Mouse (Mus musculus): ENCODE results near the gene Gcnt2. TPM values are rescaled to one million over a fixed set of nuclear protein-coding genes. Genes with fewer than 3 reads are reported as not detected.

Gcnt2 gene
- polyA plus RNA-seq, 1 experiment from 2014 or later: 7.4 TPM

- no peak overlapping the region for H3K4me2 ChIP-seq (replicated peaks)
- no peak overlapping the region for H3K27ac ChIP-seq
- no peaks in the 10 kb centered on the region for H3K9me3 ChIP-seq (ENCODE audit: control insufficient read depth, low read length)
- DNase-seq (ENCODE audit: low spot score) (no peak), ATAC-seq (ENCODE audit: low FRiP score) (no peak)
- H3K4me1 ChIP-seq (replicated peaks; ENCODE audit: control insufficient read depth, insufficient read depth, low read length): no peaks in the 10 kb centered on the region
- no peaks in the 10 kb centered on the region for H3K36me3 ChIP-seq (replicated peaks; ENCODE audit: control insufficient read depth, insufficient read depth)
- no peak overlapping the region for H3K9ac ChIP-seq
- H3K27me3 ChIP-seq (ENCODE audit: control insufficient read depth, insufficient read depth, low read length): no peaks in the 10 kb centered on the region
- 95% methylated on average over 6 of the region's 6 CpGs for WGBS
- H3K4me3 ChIP-seq (replicated peaks; ENCODE audit: low read length): no peak overlapping the region
Measured at GRCm38 (mm10) chr13:40910047-40910446, 50.5 kb downstream of the Gcnt2 start.

- Histone ChIP-seq H3K27me3 (ENCODE audit: control insufficient read depth, insufficient read depth, low read length) (no peaks in the 10 kb centered on the region), H3K9me3 (ENCODE audit: control insufficient read depth, low read length) (no peaks in the 10 kb centered on the region), H3K4me2 (replicated peaks) (no peak overlapping the region), H3K4me3 (replicated peaks; ENCODE audit: low read length) (no peak overlapping the region), H3K9ac (no peak overlapping the region), H3K27ac (no peak overlapping the region), H3K4me1 (replicated peaks; ENCODE audit: control insufficient read depth, insufficient read depth, low read length) (peaks cover 10% of the 10 kb centered on the region), H3K36me3 (replicated peaks; ENCODE audit: control insufficient read depth, insufficient read depth) (no peaks in the 10 kb centered on the region)
- whole genome bisulfite sequencing: 89% methylated on average over 6 of the region's 6 CpGs
- DNase-seq (ENCODE audit: low spot score) (no peak), ATAC-seq (ENCODE audit: low FRiP score) (no peak)
Measured at GRCm38 (mm10) chr13:40911951-40912350, 52.4 kb downstream of the Gcnt2 start.

GRCm38 (mm10) chr13:40913395-40914018 is 54.0 kb downstream of the Gcnt2 start:
- DNase-seq (ENCODE audit: low spot score): no peak
- Histone ChIP-seq H3K27me3 (ENCODE audit: control insufficient read depth, insufficient read depth, low read length) (no peaks in the 10 kb centered on the region), H3K4me1 (replicated peaks; ENCODE audit: control insufficient read depth, insufficient read depth, low read length) (peaks cover 21% of the 10 kb centered on the region), H3K9ac (no peak overlapping the region), H3K4me2 (replicated peaks) (no peak overlapping the region), H3K27ac (no peak overlapping the region), H3K9me3 (ENCODE audit: control insufficient read depth, low read length) (no peaks in the 10 kb centered on the region), H3K36me3 (replicated peaks; ENCODE audit: control insufficient read depth, insufficient read depth) (no peaks in the 10 kb centered on the region), H3K4me3 (replicated peaks; ENCODE audit: low read length) (no peak overlapping the region)
- ATAC-seq (ENCODE audit: low FRiP score): no peak
- WGBS: 88% methylated on average over 14 of the region's 14 CpGs

DNA sequence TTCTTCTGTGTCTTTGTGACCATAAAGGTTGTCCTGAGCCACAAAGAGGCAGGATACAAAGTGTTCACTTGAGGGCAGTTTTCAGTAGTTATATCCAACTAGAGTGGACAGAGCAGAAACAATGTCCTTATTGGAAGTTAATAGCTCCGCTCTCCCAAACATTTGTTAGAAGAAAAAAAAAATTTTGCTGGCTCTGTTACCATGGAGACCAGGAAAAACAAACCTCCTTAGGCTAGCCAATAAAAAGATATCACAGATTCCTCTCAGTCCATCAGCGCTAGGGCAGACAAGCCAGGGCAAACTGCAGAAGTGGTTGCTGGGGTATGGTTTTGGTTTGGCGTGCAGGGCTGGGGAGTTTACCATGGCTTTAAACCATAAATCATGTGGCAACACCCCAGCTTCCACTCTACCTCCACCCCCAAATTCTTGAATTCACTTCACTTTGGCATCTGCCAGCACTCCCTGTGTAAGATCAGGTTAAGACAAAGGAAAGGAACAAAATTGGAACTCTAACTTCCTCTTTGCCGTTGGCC is 54.6 kb downstream of the Gcnt2 start:
- H3K27me3 ChIP-seq (ENCODE audit: control insufficient read depth, insufficient read depth, low read length): no peaks in the 10 kb centered on the region
- no peak overlapping the region for H3K4me3 ChIP-seq (replicated peaks; ENCODE audit: low read length)
- 81% methylated on average over 4 of the region's 4 CpGs for WGBS
- DNase-seq (ENCODE audit: low spot score) (no peak), ATAC-seq (ENCODE audit: low FRiP score) (no peak)
- no peak overlapping the region for H3K9ac ChIP-seq
- H3K4me2 ChIP-seq (replicated peaks): no peak overlapping the region
- H3K4me1 ChIP-seq (replicated peaks; ENCODE audit: control insufficient read depth, insufficient read depth, low read length): peaks cover 22% of the 10 kb centered on the region
- no peaks in the 10 kb centered on the region for H3K36me3 ChIP-seq (replicated peaks; ENCODE audit: control insufficient read depth, insufficient read depth)
- no peaks in the 10 kb centered on the region for H3K9me3 ChIP-seq (ENCODE audit: control insufficient read depth, low read length)
- no peak overlapping the region for H3K27ac ChIP-seq

DNA sequence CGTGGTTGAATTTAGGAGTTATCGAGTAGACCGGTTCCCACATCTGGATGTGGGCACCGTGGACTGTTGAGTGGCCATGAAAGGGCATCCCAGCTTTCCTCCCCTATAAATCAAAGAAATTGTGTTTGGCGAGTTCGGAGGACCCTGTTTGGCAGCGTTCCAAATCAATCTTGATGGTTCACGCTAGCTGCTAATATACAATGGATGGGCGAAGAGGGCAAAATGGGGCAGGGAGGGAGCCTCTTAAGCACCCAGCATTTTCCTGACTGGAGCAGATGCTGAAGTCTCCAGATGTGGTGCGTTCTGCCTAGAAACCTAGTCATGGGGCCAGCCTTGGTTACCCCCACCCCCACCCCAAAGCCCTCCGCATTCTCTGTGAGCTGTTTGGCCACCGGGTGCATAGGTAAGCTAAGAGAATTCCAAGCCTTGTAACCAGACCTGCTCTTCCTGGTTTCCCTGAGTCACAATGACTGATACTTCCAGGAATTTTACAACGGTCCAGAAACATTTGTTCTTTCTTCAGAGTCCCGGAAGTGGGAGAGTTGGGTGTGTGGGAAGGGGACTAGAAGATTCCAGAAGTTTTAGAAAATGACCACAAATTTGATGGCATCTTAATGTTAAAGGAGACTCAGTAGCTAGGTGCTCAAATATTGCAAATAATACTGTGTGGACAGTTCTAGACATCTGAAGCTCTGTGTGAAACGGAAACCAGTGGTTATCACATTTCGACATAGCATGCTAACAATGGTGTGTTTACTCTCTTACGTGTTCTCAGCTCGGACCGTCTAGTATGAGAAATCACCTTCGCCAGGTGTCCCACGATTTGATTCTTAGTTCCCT is 57.0 kb downstream of the Gcnt2 start:
- Histone ChIP-seq H3K4me2 (replicated peaks) (peak overlapping the region; percentile 93), H3K4me1 (replicated peaks; ENCODE audit: control insufficient read depth, insufficient read depth, low read length) (peaks cover 22% of the 10 kb centered on the region), H3K27me3 (ENCODE audit: control insufficient read depth, insufficient read depth, low read length) (no peaks in the 10 kb centered on the region), H3K36me3 (replicated peaks; ENCODE audit: control insufficient read depth, insufficient read depth) (no peaks in the 10 kb centered on the region), H3K27ac (no peak overlapping the region), H3K9ac (peak overlapping the region; percentile 50; the same call in 1 of the 2 replicates), H3K9me3 (ENCODE audit: control insufficient read depth, low read length) (no peaks in the 10 kb centered on the region), H3K4me3 (replicated peaks; ENCODE audit: low read length) (peak overlapping the region; percentile 44)
- no peak; the same call in 1 of the 2 replicates for ATAC-seq (ENCODE audit: low FRiP score)
- no peak for DNase-seq (ENCODE audit: low spot score)
- 6% methylated on average over 21 of the region's 21 CpGs for WGBS

DNA sequence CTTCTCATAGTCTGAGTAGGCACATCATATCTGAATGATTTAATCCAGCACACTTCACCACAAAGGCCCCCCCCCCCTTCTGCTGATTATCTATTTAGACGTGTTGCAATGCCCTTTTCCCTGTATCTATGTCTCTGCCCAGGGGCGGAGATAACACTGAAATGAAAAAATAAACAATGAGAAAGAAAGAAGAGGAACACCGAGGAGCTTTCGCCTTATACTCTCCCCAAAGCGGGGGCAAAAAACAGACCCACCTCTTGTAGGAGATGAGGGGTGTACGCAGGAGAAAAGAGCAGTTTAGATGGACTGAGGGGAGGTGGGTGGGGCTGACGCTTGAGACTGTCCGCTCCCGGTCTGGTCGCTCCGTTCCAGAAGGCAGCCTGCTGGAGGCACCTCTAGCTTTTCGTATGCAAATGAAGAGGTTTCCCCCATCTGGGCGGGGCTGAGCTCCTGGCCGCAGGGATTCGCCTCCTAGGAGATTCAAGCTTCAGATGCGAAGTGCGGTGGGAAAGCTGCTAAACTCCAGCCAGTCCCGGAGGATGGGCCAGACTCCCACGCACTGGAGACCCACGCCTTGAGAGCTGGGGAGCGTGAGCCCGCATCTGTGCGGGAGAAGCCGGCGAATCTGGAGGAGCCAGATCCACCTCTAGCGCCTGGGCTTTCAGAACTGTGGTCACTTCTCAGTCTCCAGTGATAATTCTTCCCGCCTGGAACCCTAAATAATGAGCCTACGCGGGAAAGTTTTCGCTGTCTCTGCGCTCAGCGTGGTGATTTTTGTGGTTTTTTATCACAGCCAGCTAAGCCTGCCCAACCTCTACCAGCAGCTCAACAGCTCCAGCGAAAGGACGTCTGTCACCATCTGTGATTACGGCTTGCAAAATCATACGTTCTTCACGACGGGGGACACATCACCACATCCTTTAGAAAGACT is 57.9 kb downstream of the Gcnt2 start:
- Histone ChIP-seq H3K9me3 (ENCODE audit: control insufficient read depth, low read length) (no peaks in the 10 kb centered on the region), H3K4me1 (replicated peaks; ENCODE audit: control insufficient read depth, insufficient read depth, low read length) (peaks cover 22% of the 10 kb centered on the region), H3K4me3 (replicated peaks; ENCODE audit: low read length) (peak overlapping the region; percentile 44), H3K4me2 (replicated peaks) (peak overlapping the region; percentile 93), H3K36me3 (replicated peaks; ENCODE audit: control insufficient read depth, insufficient read depth) (no peaks in the 10 kb centered on the region), H3K27ac (no peak overlapping the region), H3K9ac (peak overlapping the region; percentile 50), H3K27me3 (ENCODE audit: control insufficient read depth, insufficient read depth, low read length) (no peaks in the 10 kb centered on the region)
- ATAC-seq (ENCODE audit: low FRiP score) (peak; percentile 69), DNase-seq (ENCODE audit: low spot score) (peak; percentile 52)
- under 1% methylated on average over 38 of the region's 38 CpGs for WGBS

GRCm38 (mm10) chr13:40921326-40922059 is 61.9 kb downstream of the Gcnt2 start:
- no peak for DNase-seq (ENCODE audit: low spot score)

GRCm38 (mm10) chr13:40922311-40922877 is 62.8 kb downstream of the Gcnt2 start:
- Histone ChIP-seq H3K27me3 (ENCODE audit: control insufficient read depth, insufficient read depth, low read length) (no peaks in the 10 kb centered on the region), H3K4me3 (replicated peaks; ENCODE audit: low read length) (no peak overlapping the region), H3K9ac (no peak overlapping the region), H3K4me1 (replicated peaks; ENCODE audit: control insufficient read depth, insufficient read depth, low read length) (peaks cover 11% of the 10 kb centered on the region; the same call in 1 of the 2 replicates), H3K9me3 (ENCODE audit: control insufficient read depth, low read length) (no peaks in the 10 kb centered on the region), H3K27ac (no peak overlapping the region), H3K36me3 (replicated peaks; ENCODE audit: control insufficient read depth, insufficient read depth) (no peaks in the 10 kb centered on the region), H3K4me2 (replicated peaks) (no peak overlapping the region)
- ATAC-seq (ENCODE audit: low FRiP score) (no peak), DNase-seq (ENCODE audit: low spot score) (no peak)
- WGBS: 82% methylated on average over 11 of the region's 11 CpGs

More at GRCm38 (mm10) chr13:40921326-40922059, 61.9 kb downstream of the Gcnt2 start:
- H3K36me3 ChIP-seq (replicated peaks; ENCODE audit: control insufficient read depth, insufficient read depth): no peaks in the 10 kb centered on the region
- ATAC-seq (ENCODE audit: low FRiP score): no peak
- H3K9me3 ChIP-seq (ENCODE audit: control insufficient read depth, low read length): no peaks in the 10 kb centered on the region
- 74% methylated on average over 8 of the region's 8 CpGs for WGBS
- no peak overlapping the region for H3K9ac ChIP-seq
- H3K4me3 ChIP-seq (replicated peaks; ENCODE audit: low read length): no peak overlapping the region
- no peaks in the 10 kb centered on the region for H3K27me3 ChIP-seq (ENCODE audit: control insufficient read depth, insufficient read depth, low read length)
- peaks cover 17% of the 10 kb centered on the region for H3K4me1 ChIP-seq (replicated peaks; ENCODE audit: control insufficient read depth, insufficient read depth, low read length)
- H3K27ac ChIP-seq: no peak overlapping the region
- no peak overlapping the region for H3K4me2 ChIP-seq (replicated peaks)
